Mouse (Mus musculus) midbrain, embryonic 14.5 days (tissue): ENCODE measurements at regions not wholly inside any gene's neighbourhood (a gene's known extent, or its start where the extent isn't known, plus 50 kb on each side); places are given as distances from the start of the nearest gene placed in this dataset.
A peak's percentile ranks its signal among the peaks of the same experiment; 100 is the strongest.

Experiments used
- ATAC-seq: fragments of 200-750 bp; cut with Nextera tagmentation; 2 replicates; pipeline ENCODE4 v1.8.0; 2017; ENCODE audit warnings: moderate number of reproducible peaks, moderate library complexity; ENCODE audit not compliant: low FRiP score, low TSS enrichment
- DNase-seq: peaks from one replicate; pipeline ENCODE4 v3.0.0-alpha.2; 2015
- H3K27ac ChIP-seq: fragments of 300-500 bp; sonication (generic); replicated peaks from 2 replicates; pipeline ENCODE4 v1.5.1; 2014; ENCODE audit warnings: mild to moderate bottlenecking, low read depth, low read length, moderate library complexity
- H3K27me3 ChIP-seq: fragments of 300-500 bp; sonication (generic); 2 replicates; pipeline ENCODE4 v1.6.1; 2014; ENCODE audit warnings: low read length, control low read depth, mixed read lengths; ENCODE audit not compliant: control insufficient read depth, insufficient read depth
- H3K36me3 ChIP-seq: fragments of 300-500 bp; sonication (generic); 2 replicates; pipeline ENCODE4 v1.6.1; 2014; ENCODE audit warnings: low read length, control low read depth; ENCODE audit not compliant: control insufficient read depth, insufficient read depth
- H3K4me1 ChIP-seq: fragments of 300-500 bp; sonication (generic); 2 replicates; pipeline ENCODE4 v1.6.1; 2014; ENCODE audit warnings: mild to moderate bottlenecking, antibody characterized with exemption, low read length, control low read depth; ENCODE audit not compliant: control insufficient read depth, insufficient read depth
- H3K4me2 ChIP-seq: fragments of 300-500 bp; sonication (generic); 2 replicates; pipeline ENCODE4 v1.6.1; 2014; ENCODE audit warnings: mild to moderate bottlenecking, low read length, moderate library complexity
- H3K4me3 ChIP-seq: fragments of 300-500 bp; sonication (generic); replicated peaks from 2 replicates; pipeline ENCODE4 v1.5.1; 2014; ENCODE audit warnings: low read depth, low read length
- H3K9ac ChIP-seq: fragments of 300-500 bp; sonication (generic); replicated peaks from 2 replicates; pipeline ENCODE4 v1.6.1; 2014; ENCODE audit warnings: mild to moderate bottlenecking, low read length, moderate library complexity
- H3K9me3 ChIP-seq: fragments of 300-500 bp; sonication (generic); 2 replicates; pipeline ENCODE4 v1.6.1; 2016; ENCODE audit warnings: low read length, control low read depth, mixed read lengths; ENCODE audit not compliant: control insufficient read depth
- WGBS: fragments of 180-500 bp; shearing (Covaris S2); extraction: QIAGEN DNeasy Blood & Tissue Kit; methylation state at CpG from one replicate; pipeline ENCODE4 v1.1.7; 2014; 5-methylcytosine and 5-hydroxymethylcytosine counted together

- no peak overlapping the region for H3K4me2 ChIP-seq
- H3K36me3 ChIP-seq: no peaks in the 10 kb centered on the region
- H3K27me3 ChIP-seq: no peaks in the 10 kb centered on the region
- ATAC-seq (no peak), DNase-seq (no peak)
- H3K4me3 ChIP-seq: no peak overlapping the region
- no peak overlapping the region for H3K27ac ChIP-seq
- H3K4me1 ChIP-seq: peaks cover 3% of the 10 kb centered on the region
- WGBS: 45% methylated on average over 6 of the region's 6 CpGs
- H3K9ac ChIP-seq: no peak overlapping the region
- H3K9me3 ChIP-seq: no peaks in the 10 kb centered on the region
Measured at GRCm38 (mm10) chr9:61746401-61746800, 167.9 kb downstream of the Rplp1 start.

GRCm38 (mm10) chr9:61745301-61745801, 169.0 kb downstream of the Rplp1 start:
- no peak overlapping the region for H3K9ac ChIP-seq
- H3K4me2 ChIP-seq: no peak overlapping the region
- peaks cover 3% of the 10 kb centered on the region for H3K4me1 ChIP-seq
- peak overlapping the region; percentile 37; the same call in 1 of the 2 replicates for H3K27ac ChIP-seq
- H3K9me3 ChIP-seq: no peaks in the 10 kb centered on the region
- no peaks in the 10 kb centered on the region for H3K27me3 ChIP-seq
- peak; percentile 61 for DNase-seq
- no peaks in the 10 kb centered on the region for H3K36me3 ChIP-seq
- 13% methylated on average over 7 of the region's 7 CpGs for WGBS
- peak; percentile 60; the same call in 1 of the 2 replicates for ATAC-seq
- H3K4me3 ChIP-seq: no peak overlapping the region

- no peak for ATAC-seq
- H3K36me3 ChIP-seq: no peaks in the 10 kb centered on the region
- 69% methylated on average over 2 of the region's 2 CpGs for WGBS
Measured at GRCm38 (mm10) chr9:61733540-61733939, 180.8 kb downstream of the Rplp1 start.

GRCm38 (mm10) chr9:61732747-61733146, 181.6 kb downstream of the Rplp1 start:
- no peaks in the 10 kb centered on the region for H3K4me1 ChIP-seq
- 65% methylated on average over 4 of the region's 4 CpGs for WGBS
- no peaks in the 10 kb centered on the region for H3K9me3 ChIP-seq
- H3K27me3 ChIP-seq: no peaks in the 10 kb centered on the region
- H3K4me3 ChIP-seq: no peak overlapping the region
- no peak overlapping the region for H3K4me2 ChIP-seq
- no peak overlapping the region for H3K9ac ChIP-seq
- ATAC-seq: no peak
- no peaks in the 10 kb centered on the region for H3K36me3 ChIP-seq
- no peak for DNase-seq
- no peak overlapping the region for H3K27ac ChIP-seq

More at GRCm38 (mm10) chr9:61733540-61733939, 180.8 kb downstream of the Rplp1 start:
- DNase-seq: no peak
- H3K9me3 ChIP-seq: no peaks in the 10 kb centered on the region
- no peak overlapping the region for H3K9ac ChIP-seq
- no peaks in the 10 kb centered on the region for H3K4me1 ChIP-seq
- H3K27ac ChIP-seq: no peak overlapping the region
- no peak overlapping the region for H3K4me2 ChIP-seq
- H3K27me3 ChIP-seq: no peaks in the 10 kb centered on the region
- H3K4me3 ChIP-seq: no peak overlapping the region

- H3K27me3 ChIP-seq: no peaks in the 10 kb centered on the region
- H3K9me3 ChIP-seq: no peaks in the 10 kb centered on the region
- no peak overlapping the region for H3K4me3 ChIP-seq
- ATAC-seq (no peak), DNase-seq (no peak)
- H3K4me2 ChIP-seq: no peak overlapping the region
- 88% methylated on average over 4 of the region's 4 CpGs for WGBS
- no peak overlapping the region for H3K27ac ChIP-seq
- H3K36me3 ChIP-seq: no peaks in the 10 kb centered on the region
- no peaks in the 10 kb centered on the region for H3K4me1 ChIP-seq
- H3K9ac ChIP-seq: no peak overlapping the region
Measured at GRCm38 (mm10) chr9:61728115-61728514, 186.2 kb downstream of the Rplp1 start.

GRCm38 (mm10) chr9:61727651-61728050, 186.7 kb downstream of the Rplp1 start:
- H3K4me3 ChIP-seq: no peak overlapping the region
- ATAC-seq (no peak), DNase-seq (no peak)
- no peak overlapping the region for H3K27ac ChIP-seq
- H3K9ac ChIP-seq: no peak overlapping the region
- H3K9me3 ChIP-seq: no peaks in the 10 kb centered on the region
- no peaks in the 10 kb centered on the region for H3K4me1 ChIP-seq
- H3K36me3 ChIP-seq: no peaks in the 10 kb centered on the region
- 77% methylated on average over 10 of the region's 10 CpGs for WGBS
- H3K27me3 ChIP-seq: no peaks in the 10 kb centered on the region
- no peak overlapping the region for H3K4me2 ChIP-seq

- Histone ChIP-seq H3K36me3 (no peaks in the 10 kb centered on the region), H3K4me3 (no peak overlapping the region), H3K27ac (no peak overlapping the region), H3K27me3 (0 out of 2 replicates have a peak, but pooled peaks cover 4% of the 10 kb centered on the region), H3K9ac (no peak overlapping the region), H3K9me3 (no peaks in the 10 kb centered on the region), H3K4me1 (peaks cover 18% of the 10 kb centered on the region), H3K4me2 (no peak overlapping the region)
- DNase-seq (no peak), ATAC-seq (no peak)
- 94% methylated on average over 2 of the region's 2 CpGs for whole genome bisulfite sequencing
Measured at GRCm38 (mm10) chr9:61724070-61724469, 190.3 kb downstream of the Rplp1 start.

GRCm38 (mm10) chr9:61723021-61723581, 191.2 kb downstream of the Rplp1 start:
- Histone ChIP-seq H3K27ac (no peak overlapping the region), H3K4me3 (no peak overlapping the region), H3K4me2 (no peak overlapping the region), H3K27me3 (0 out of 2 replicates have a peak, but pooled peaks cover 4% of the 10 kb centered on the region), H3K9ac (no peak overlapping the region), H3K9me3 (no peaks in the 10 kb centered on the region), H3K36me3 (no peaks in the 10 kb centered on the region), H3K4me1 (peaks cover 18% of the 10 kb centered on the region)
- 88% methylated on average over 8 of the region's 8 CpGs for WGBS
- ATAC-seq: no peak
- DNase-seq: no peak

- H3K4me2 ChIP-seq: no peak overlapping the region
- no peak for DNase-seq
- H3K9me3 ChIP-seq: no peaks in the 10 kb centered on the region
- 0 out of 2 replicates have a peak, but pooled peaks cover 4% of the 10 kb centered on the region for H3K27me3 ChIP-seq
- ATAC-seq: no peak
- H3K36me3 ChIP-seq: no peaks in the 10 kb centered on the region
- no peak overlapping the region for H3K4me3 ChIP-seq
- H3K27ac ChIP-seq: no peak overlapping the region
- WGBS: 93% methylated on average over 5 of the region's 5 CpGs
- no peak overlapping the region for H3K9ac ChIP-seq
- peaks cover 18% of the 10 kb centered on the region for H3K4me1 ChIP-seq
Measured at GRCm38 (mm10) chr9:61721851-61722250, 192.5 kb downstream of the Rplp1 start.
